21 mouse cellular contexts compared by ENCODE assay signal in the genomic region with DNA sequence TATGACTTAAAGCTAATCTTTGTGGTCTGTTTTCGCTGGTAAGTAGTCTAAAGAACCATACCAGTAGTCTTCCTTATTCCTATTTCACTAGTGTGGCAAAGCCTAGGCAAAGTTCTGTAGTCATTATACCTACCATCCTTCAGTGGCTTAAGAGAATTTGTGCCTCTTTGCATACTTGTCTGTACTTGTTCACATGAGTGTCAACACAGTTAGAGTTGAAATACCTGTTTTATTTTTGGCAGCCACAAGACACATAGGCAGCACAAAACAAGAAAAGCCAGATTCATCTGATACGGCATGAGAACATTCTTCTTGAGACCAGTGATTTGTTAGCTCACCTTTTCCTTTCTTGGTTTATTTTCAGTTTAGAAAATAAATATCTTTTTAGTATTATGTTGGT. TPM values are rescaled to one million over a fixed set of nuclear protein-coding genes. Genes with fewer than 3 reads are reported as not detected.
DNase-seq lines count a peak whose midpoint lies in the region; ATAC-seq and TF ChIP-seq lines count a peak whose summit lies in the region.
"Had no signal": no experiment of that assay in that cellular context is flagged by ENCODE, and none has a peak within 500 bp of the region (broad histone marks: within the 10 kb centered on the region; RNA-seq: fewer than 3 reads in every experiment).

No protein-coding gene starts in this region.

- WGBS in kidney, embryonic 16.5 days = 85% methylated on average over 2 of the region's 2 CpGs
- 72% methylated on average over 2 of the region's 2 CpGs for WGBS in lung, postnatal 0 days
- 69% methylated on average over 2 of the region's 2 CpGs for WGBS in lung, adult 2 months
- WGBS in stomach, postnatal 0 days = 61% methylated on average over 2 of the region's 2 CpGs

- DNase-seq in kidney, adult 9 months = peak; percentile 38
- DNase-seq in lung, postnatal 0 days (ENCODE audit: low spot score) = peak; percentile 82
- DNase-seq in lung, adult 2 months = no peak
- DNase-seq in forelimb bud, embryonic 11.5 days (ENCODE audit: low read depth, low spot score) = peak; percentile 4
- DNase-seq in stomach, postnatal 0 days (ENCODE audit: low spot score) = no peak
- no peak for DNase-seq in layer of hippocampus, adult 8-10 months (ENCODE audit: low spot score in 2 of 2)
- DNase-seq: adrenal gland, adult 8-10 months; adrenal gland, postnatal 36 days; cerebellum, adult 2 months; cerebellum, postnatal 10 days; forebrain, postnatal 0 days; gastrocnemius, adult 2 months; gastrocnemius, postnatal 25 days; heart, adult 11 months; heart, postnatal 14 days had no signal

- no peak for TF ChIP-seq POLR2A in lung, adult 2 months (IDR thresholded peaks at IDR 0.05; ENCODE audit: borderline replicate concordance, extremely low read depth, low read depth, low read length)

- H3K4me3 ChIP-seq in kidney, embryonic 16.5 days (ENCODE audit: low read length) = no peak overlapping the region
- no peak overlapping the region for H3K4me3 ChIP-seq in lung, postnatal 0 days (ENCODE audit: low read depth, low read length)
- no peak overlapping the region for H3K4me3 ChIP-seq in lung, adult 2 months (replicated peaks; ENCODE audit: extremely low read depth, low read depth, low read length)
- H3K4me3 ChIP-seq in stomach, postnatal 0 days (ENCODE audit: low read depth, low read length) = no peak overlapping the region
- H3K4me3 ChIP-seq: embryonic facial prominence, embryonic 12.5 days; forebrain, embryonic 13.5 days; gastrocnemius, adult 2 months; heart, embryonic 13.5 days; hindbrain, embryonic 13.5 days had no signal

- peaks cover 10% of the 10 kb centered on the region for H3K4me1 ChIP-seq in kidney, embryonic 16.5 days (ENCODE audit: insufficient read depth, low read length)
- no peaks in the 10 kb centered on the region; the same call in 1 of the 2 replicates for H3K4me1 ChIP-seq in lung, postnatal 0 days (ENCODE audit: insufficient read depth, low read depth, low read length)
- H3K4me1 ChIP-seq in lung, adult 2 months (ENCODE audit: control insufficient read depth, insufficient read depth, low read length) = peaks cover 5% of the 10 kb centered on the region; the same call in 1 of the 2 replicates
- no peaks in the 10 kb centered on the region; the same call in 1 of the 2 replicates for H3K4me1 ChIP-seq in stomach, postnatal 0 days (replicated peaks; ENCODE audit: control insufficient read depth, insufficient read depth)

- H3K27ac ChIP-seq in kidney, embryonic 16.5 days (ENCODE audit: low read length) = no peak overlapping the region
- H3K27ac ChIP-seq in lung, postnatal 0 days (ENCODE audit: low read length) = no peak overlapping the region
- no peak overlapping the region for H3K27ac ChIP-seq in stomach, postnatal 0 days (replicated peaks)
- H3K27ac ChIP-seq: embryonic facial prominence, embryonic 12.5 days; forebrain, embryonic 13.5 days; gastrocnemius, adult 2 months; heart, embryonic 13.5 days; hindbrain, embryonic 13.5 days; hindbrain, postnatal 0 days had no signal

- 0 out of 2 replicates have a peak, but pooled peaks cover 2% of the 10 kb centered on the region for H3K36me3 ChIP-seq in kidney, embryonic 16.5 days (ENCODE audit: insufficient read depth, low read length)
- H3K36me3 ChIP-seq in lung, postnatal 0 days (ENCODE audit: insufficient read depth, low read length) = no peaks in the 10 kb centered on the region
- H3K36me3 ChIP-seq in stomach, postnatal 0 days (ENCODE audit: control insufficient read depth, insufficient read depth, low read length) = peaks cover 3% of the 10 kb centered on the region; the same call in 1 of the 2 replicates

- no peaks in the 10 kb centered on the region for H3K9me3 ChIP-seq in kidney, embryonic 16.5 days (ENCODE audit: low read length)
- no peaks in the 10 kb centered on the region for H3K9me3 ChIP-seq in lung, postnatal 0 days (ENCODE audit: low read length)
- H3K9me3 ChIP-seq in stomach, postnatal 0 days (ENCODE audit: control insufficient read depth, low read length) = no peaks in the 10 kb centered on the region
- H3K9me3 ChIP-seq: embryonic facial prominence, embryonic 12.5 days; forebrain, embryonic 13.5 days; heart, embryonic 13.5 days; hindbrain, embryonic 13.5 days had no signal

- ATAC-seq in kidney, embryonic 16.5 days (ENCODE audit: low FRiP score, low TSS enrichment) = no peak
- ATAC-seq in lung, postnatal 0 days = peak; percentile 91
- no peak; the same call in 1 of the 2 replicates for ATAC-seq in stomach, postnatal 0 days (ENCODE audit: low FRiP score, low TSS enrichment)
- ATAC-seq: forebrain, embryonic 13.5 days; forebrain, postnatal 0 days; hindbrain, postnatal 0 days had no signal

- no peak overlapping the region for H3K4me2 ChIP-seq in kidney, embryonic 16.5 days (replicated peaks; ENCODE audit: low read depth, low read length)
- no peak overlapping the region for H3K4me2 ChIP-seq in lung, postnatal 0 days (replicated peaks; ENCODE audit: low read depth, low read length)
- no peak overlapping the region for H3K4me2 ChIP-seq in stomach, postnatal 0 days (replicated peaks; ENCODE audit: low read depth)
- H3K4me2 ChIP-seq: embryonic facial prominence, embryonic 12.5 days; forebrain, embryonic 13.5 days; heart, embryonic 13.5 days; hindbrain, embryonic 13.5 days had no signal

- TF ChIP-seq CTCF in lung, postnatal 0 days (IDR thresholded peaks at IDR 0.05) = no peak
- TF ChIP-seq CTCF in lung, adult 2 months (IDR thresholded peaks at IDR 0.05; ENCODE audit: insufficient read depth, low read length) = no peak
- TF ChIP-seq CTCF in stomach, postnatal 0 days (IDR thresholded peaks at IDR 0.05; ENCODE audit: low read depth) = no peak

- H3K27me3 ChIP-seq in kidney, embryonic 16.5 days (ENCODE audit: insufficient read depth, low read length) = no peaks in the 10 kb centered on the region
- H3K27me3 ChIP-seq in lung, postnatal 0 days (replicated peaks; ENCODE audit: insufficient read depth, low read length) = no peaks in the 10 kb centered on the region
- no peaks in the 10 kb centered on the region for H3K27me3 ChIP-seq in stomach, postnatal 0 days (ENCODE audit: control insufficient read depth, insufficient read depth, low read length)
- H3K27me3 ChIP-seq: embryonic facial prominence, embryonic 12.5 days; forebrain, embryonic 13.5 days; heart, embryonic 13.5 days; hindbrain, embryonic 13.5 days had no signal

- TF ChIP-seq EP300 in lung, postnatal 0 days (IDR thresholded peaks at IDR 0.05) = peak; percentile 89
- TF ChIP-seq EP300 in stomach, postnatal 0 days (optimal IDR thresholded peaks at IDR 0.05) = peak; percentile 90

- no peak overlapping the region for H3K9ac ChIP-seq in kidney, embryonic 16.5 days (replicated peaks; ENCODE audit: low read length)
- H3K9ac ChIP-seq in lung, postnatal 0 days (replicated peaks; ENCODE audit: low read depth) = no peak overlapping the region
- no peak overlapping the region for H3K9ac ChIP-seq in stomach, postnatal 0 days (ENCODE audit: low read length)
- H3K9ac ChIP-seq: embryonic facial prominence, embryonic 12.5 days; forebrain, embryonic 13.5 days; forebrain, postnatal 0 days; heart, embryonic 13.5 days; hindbrain, embryonic 13.5 days had no signal

RNA-seq across cellular contexts. Expression of a gene that starts 31.8 kb away (rescaled TPM):
- polyA plus RNA-seq in kidney, embryonic 16.5 days (2015; fragmentation: Nextera tagmentation; extraction: Ambion mirVana) = 8.0 and 9.3 TPM in 2 replicates
- polyA plus RNA-seq in lung, postnatal 0 days (2015; fragmentation: Nextera tagmentation; extraction: Ambion mirVana) = 10.0 and 12.9 TPM in 2 replicates
- polyA plus RNA-seq in lung, adult 2 months (2012; rRNA removed) = 15.2 and 21.4 TPM in 2 replicates
- polyA plus RNA-seq in stomach, postnatal 0 days (2015; fragmentation: Nextera tagmentation; extraction: Ambion mirVana) = 6.0 and 7.0 TPM in 2 replicates
- 10 to 100 TPM; 62.5 to 83.2 (median 74.4) TPM for total RNA-seq in layer of hippocampus, adult 8-10 months (2022)

RNA-seq across cellular contexts. Expression of a gene that starts 31.8 kb away (rescaled TPM):
- 9.2 and 10.7 TPM in 2 replicates for polyA plus RNA-seq in kidney, embryonic 16.5 days (2015; fragmentation: Nextera tagmentation; extraction: Ambion mirVana)
- polyA plus RNA-seq in lung, postnatal 0 days (2015; fragmentation: Nextera tagmentation; extraction: Ambion mirVana) = 4.6 and 5.0 TPM in 2 replicates
- polyA plus RNA-seq in lung, adult 2 months (2012; rRNA removed) = 1.7 and 3.6 TPM in 2 replicates
- polyA plus RNA-seq in stomach, postnatal 0 days (2015; fragmentation: Nextera tagmentation; extraction: Ambion mirVana) = 4.2 and 5.0 TPM in 2 replicates
- total RNA-seq in layer of hippocampus, adult 8-10 months (2022) = 10 to 100 TPM; 12.3 to 15.6 (median 12.7) TPM

Comparison
In these comparisons a context has a peak if more than half of its experiments do, and no peak if none do; other contexts are left out.
1. DNase-seq: peak in kidney, adult 9 months (single experiment), lung, postnatal 0 days (single experiment) and forelimb bud, embryonic 11.5 days (single experiment); none in lung, adult 2 months (single experiment), stomach, postnatal 0 days (single experiment) and layer of hippocampus, adult 8-10 months (0 of 2).